Mouse (Mus musculus): ENCODE data around the gene Isyna1. TPM values are rescaled to one million over a fixed set of nuclear protein-coding genes. Genes with fewer than 3 reads are reported as not detected.

Isyna1 gene
- 9.0 TPM for polyA plus RNA-seq (2015; fragmentation: Illumina TruSeq; extraction: RNeasy Lipid Tissue Mini Kit (QIAGEN cat#74804); ENCODE audit: insufficient read depth, low replicate concordance)

GRCm38 (mm10) chr8:70593961-70594609 lies at the start of gene Isyna1:
Gene Isyna1 (plus strand): TSS chr8:70594373.

DNA sequence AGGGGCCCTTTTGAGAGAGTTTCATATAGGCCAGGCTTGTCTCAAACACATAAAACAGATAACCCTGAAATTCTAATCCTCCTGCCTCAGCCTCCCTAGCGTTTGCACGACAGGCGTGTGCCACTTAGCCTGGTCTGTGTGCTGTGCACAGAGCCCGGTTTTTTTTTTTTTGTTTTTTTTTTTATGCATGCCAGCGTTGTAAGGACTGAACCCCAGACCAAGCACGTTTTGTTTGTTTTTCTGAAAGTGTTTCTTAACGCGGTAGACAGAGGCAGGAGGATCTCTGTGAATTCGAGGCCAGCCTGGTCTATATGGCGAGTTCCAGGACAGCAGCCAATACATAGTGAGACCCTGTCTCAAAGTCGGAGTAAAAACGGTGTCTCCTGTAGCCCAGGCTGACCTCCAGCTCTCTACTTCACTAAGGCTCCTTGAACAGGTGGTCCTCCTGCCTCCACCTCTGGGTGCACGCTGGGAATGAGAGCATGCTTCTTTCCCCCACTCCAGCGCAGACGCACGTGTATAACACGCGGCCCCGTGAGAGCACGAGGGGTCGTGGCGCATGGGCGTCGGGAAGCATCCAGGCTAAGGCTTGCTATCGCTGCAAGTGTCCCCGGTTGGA lies 14.7 kb downstream of the Isyna1 start, which contains the start of gene Ssbp4:
Gene Ssbp4 (minus strand): TSS at position 124 of the 619 bp plus-strand sequence.

DNA sequence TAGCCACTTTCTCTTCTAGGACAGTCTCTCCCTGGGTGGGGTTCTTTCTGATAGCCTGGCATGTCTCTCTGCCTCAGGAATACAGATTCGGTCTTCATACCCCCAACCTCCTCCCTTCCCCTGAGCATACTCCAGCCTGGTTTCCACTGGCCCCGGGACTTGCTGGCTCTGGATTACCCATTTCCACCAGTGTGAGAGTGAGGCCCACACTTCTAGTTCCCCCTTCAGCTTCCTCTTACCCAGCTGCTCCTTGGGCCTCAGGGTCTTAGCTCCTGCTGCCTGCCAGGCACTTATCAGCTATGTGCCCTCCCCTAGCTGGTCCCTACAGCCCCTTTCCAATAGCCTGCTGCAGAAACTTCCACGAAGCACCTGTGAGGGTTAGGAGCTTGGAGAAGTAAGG lies 21.7 kb downstream of the Isyna1 start, which contains the start of gene Lrrc25:
Gene Lrrc25 (plus strand): TSS at position 262 of the 400 bp plus-strand sequence.

GRCm38 (mm10) chr8:70632346-70632892 lies 38.2 kb downstream of the Isyna1 start, which contains the start of gene Gdf15:
Gene Gdf15 (minus strand): TSS chr8:70632456.

Other genes with a start within 250 kb of the Isyna1 start
- 16.2 TPM for gene Upf1, start 241.1 kb upstream of the Isyna1 start, polyA plus RNA-seq (2015; fragmentation: Illumina TruSeq; extraction: RNeasy Lipid Tissue Mini Kit (QIAGEN cat#74804); ENCODE audit: insufficient read depth, low replicate concordance)
- 0.10 TPM for gene Comp, start 220.8 kb upstream of the Isyna1 start, polyA plus RNA-seq (2015; fragmentation: Illumina TruSeq; extraction: RNeasy Lipid Tissue Mini Kit (QIAGEN cat#74804); ENCODE audit: insufficient read depth, low replicate concordance)
- 6.5 TPM for gene Crtc1, start 154.8 kb upstream of the Isyna1 start, polyA plus RNA-seq (2015; fragmentation: Illumina TruSeq; extraction: RNeasy Lipid Tissue Mini Kit (QIAGEN cat#74804); ENCODE audit: insufficient read depth, low replicate concordance)
- gene Klhl26, start 117.4 kb upstream of the Isyna1 start, polyA plus RNA-seq (2015; fragmentation: Illumina TruSeq; extraction: RNeasy Lipid Tissue Mini Kit (QIAGEN cat#74804); ENCODE audit: insufficient read depth, low replicate concordance) = 5.5 TPM
- gene Tmem59l, start 107.0 kb upstream of the Isyna1 start, polyA plus RNA-seq (2015; fragmentation: Illumina TruSeq; extraction: RNeasy Lipid Tissue Mini Kit (QIAGEN cat#74804); ENCODE audit: insufficient read depth, low replicate concordance) = not detected
- not detected for gene Crlf1, start 101.2 kb upstream of the Isyna1 start, polyA plus RNA-seq (2015; fragmentation: Illumina TruSeq; extraction: RNeasy Lipid Tissue Mini Kit (QIAGEN cat#74804); ENCODE audit: insufficient read depth, low replicate concordance)
- gene Rex1bd, start 87.6 kb upstream of the Isyna1 start, polyA plus RNA-seq (2015; fragmentation: Illumina TruSeq; extraction: RNeasy Lipid Tissue Mini Kit (QIAGEN cat#74804); ENCODE audit: insufficient read depth, low replicate concordance) = 10.3 TPM
- 680 TPM for gene Uba52, start 83.6 kb upstream of the Isyna1 start, polyA plus RNA-seq (2015; fragmentation: Illumina TruSeq; extraction: RNeasy Lipid Tissue Mini Kit (QIAGEN cat#74804); ENCODE audit: insufficient read depth, low replicate concordance)
- gene Fkbp8, start 66.6 kb upstream of the Isyna1 start, polyA plus RNA-seq (2015; fragmentation: Illumina TruSeq; extraction: RNeasy Lipid Tissue Mini Kit (QIAGEN cat#74804); ENCODE audit: insufficient read depth, low replicate concordance) = 99.1 TPM
- 50.0 TPM for gene Kxd1, start 66.4 kb upstream of the Isyna1 start, polyA plus RNA-seq (2015; fragmentation: Illumina TruSeq; extraction: RNeasy Lipid Tissue Mini Kit (QIAGEN cat#74804); ENCODE audit: insufficient read depth, low replicate concordance)
- 10.1 TPM for gene Ell, start 54.9 kb upstream of the Isyna1 start, polyA plus RNA-seq (2015; fragmentation: Illumina TruSeq; extraction: RNeasy Lipid Tissue Mini Kit (QIAGEN cat#74804); ENCODE audit: insufficient read depth, low replicate concordance)
- gene Ssbp4, start 14.5 kb downstream of the Isyna1 start, polyA plus RNA-seq (2015; fragmentation: Illumina TruSeq; extraction: RNeasy Lipid Tissue Mini Kit (QIAGEN cat#74804); ENCODE audit: insufficient read depth, low replicate concordance) = 8.2 TPM
- gene Lrrc25, start 21.8 kb downstream of the Isyna1 start, polyA plus RNA-seq (2015; fragmentation: Illumina TruSeq; extraction: RNeasy Lipid Tissue Mini Kit (QIAGEN cat#74804); ENCODE audit: insufficient read depth, low replicate concordance) = 13.8 TPM
- not detected for gene Gdf15, start 38.1 kb downstream of the Isyna1 start, polyA plus RNA-seq (2015; fragmentation: Illumina TruSeq; extraction: RNeasy Lipid Tissue Mini Kit (QIAGEN cat#74804); ENCODE audit: insufficient read depth, low replicate concordance)
- 5.5 TPM for gene Pgpep1, start 66.0 kb downstream of the Isyna1 start, polyA plus RNA-seq (2015; fragmentation: Illumina TruSeq; extraction: RNeasy Lipid Tissue Mini Kit (QIAGEN cat#74804); ENCODE audit: insufficient read depth, low replicate concordance)
- gene Lsm4, start 78.9 kb downstream of the Isyna1 start, polyA plus RNA-seq (2015; fragmentation: Illumina TruSeq; extraction: RNeasy Lipid Tissue Mini Kit (QIAGEN cat#74804); ENCODE audit: insufficient read depth, low replicate concordance) = 21.5 TPM
- gene Jund, start 104.6 kb downstream of the Isyna1 start, polyA plus RNA-seq (2015; fragmentation: Illumina TruSeq; extraction: RNeasy Lipid Tissue Mini Kit (QIAGEN cat#74804); ENCODE audit: insufficient read depth, low replicate concordance) = 22.5 TPM
- gene Iqcn, start 109.1 kb downstream of the Isyna1 start, polyA plus RNA-seq (2015; fragmentation: Illumina TruSeq; extraction: RNeasy Lipid Tissue Mini Kit (QIAGEN cat#74804); ENCODE audit: insufficient read depth, low replicate concordance) = not detected
- gene Gm3336, start 124.2 kb downstream of the Isyna1 start, polyA plus RNA-seq (2015; fragmentation: Illumina TruSeq; extraction: RNeasy Lipid Tissue Mini Kit (QIAGEN cat#74804); ENCODE audit: insufficient read depth, low replicate concordance) = 1.5 TPM
- 0.72 TPM for gene Pde4c, start 129.3 kb downstream of the Isyna1 start, polyA plus RNA-seq (2015; fragmentation: Illumina TruSeq; extraction: RNeasy Lipid Tissue Mini Kit (QIAGEN cat#74804); ENCODE audit: insufficient read depth, low replicate concordance)
- gene Rab3a, start 160.3 kb downstream of the Isyna1 start, polyA plus RNA-seq (2015; fragmentation: Illumina TruSeq; extraction: RNeasy Lipid Tissue Mini Kit (QIAGEN cat#74804); ENCODE audit: insufficient read depth, low replicate concordance) = 4.4 TPM
- 14.0 TPM for gene Mpv17l2, start 166.6 kb downstream of the Isyna1 start, polyA plus RNA-seq (2015; fragmentation: Illumina TruSeq; extraction: RNeasy Lipid Tissue Mini Kit (QIAGEN cat#74804); ENCODE audit: insufficient read depth, low replicate concordance)
- gene Pik3r2, start 182.3 kb downstream of the Isyna1 start, polyA plus RNA-seq (2015; fragmentation: Illumina TruSeq; extraction: RNeasy Lipid Tissue Mini Kit (QIAGEN cat#74804); ENCODE audit: insufficient read depth, low replicate concordance) = 6.9 TPM
- 32.4 TPM for gene Mast3, start 210.7 kb downstream of the Isyna1 start, polyA plus RNA-seq (2015; fragmentation: Illumina TruSeq; extraction: RNeasy Lipid Tissue Mini Kit (QIAGEN cat#74804); ENCODE audit: insufficient read depth, low replicate concordance)
- gene Il12rb1, start 214.1 kb downstream of the Isyna1 start, polyA plus RNA-seq (2015; fragmentation: Illumina TruSeq; extraction: RNeasy Lipid Tissue Mini Kit (QIAGEN cat#74804); ENCODE audit: insufficient read depth, low replicate concordance) = 1.8 TPM
- 20.4 TPM for gene Arrdc2, start 245.3 kb downstream of the Isyna1 start, polyA plus RNA-seq (2015; fragmentation: Illumina TruSeq; extraction: RNeasy Lipid Tissue Mini Kit (QIAGEN cat#74804); ENCODE audit: insufficient read depth, low replicate concordance)

All from spleen, adult 10 weeks (tissue).